Mouse (Mus musculus) neural tube, embryonic 15.5 days (tissue): ENCODE data around the gene Fnip1. TPM values are rescaled to one million over a fixed set of nuclear protein-coding genes. Genes with fewer than 3 reads are reported as not detected.
"Not testable (repeated sequence)": the region's sequence is repeated elsewhere in the genome, so short reads cannot be mapped to it uniquely, and the experiment has no call there.

ENCODE experiments used
- ATAC-seq: fragments of 200-750 bp; cut with Nextera tagmentation; 2 replicates; pipeline ENCODE4 v1.8.0; 2017; ENCODE audit warnings: mild to moderate bottlenecking, moderate TSS enrichment, moderate library complexity; ENCODE audit not compliant: low FRiP score
- H3K27ac ChIP-seq: fragments of 300-500 bp; sonication (generic); replicated peaks from 2 replicates; pipeline ENCODE4 v1.5.1; 2015; ENCODE audit warnings: mild to moderate bottlenecking, inconsistent platforms
- H3K27me3 ChIP-seq: fragments of 300-500 bp; sonication (generic); replicated peaks from 2 replicates; pipeline ENCODE4 v1.6.1; 2015; ENCODE audit warnings: inconsistent platforms
- H3K36me3 ChIP-seq: fragments of 300-500 bp; sonication (generic); 2 replicates; pipeline ENCODE4 v1.6.1; 2015; ENCODE audit warnings: inconsistent platforms
- H3K4me1 ChIP-seq: fragments of 300-500 bp; sonication (generic); 2 replicates; pipeline ENCODE4 v1.6.1; 2015; ENCODE audit warnings: inconsistent platforms
- H3K4me2 ChIP-seq: fragments of 300-500 bp; sonication (generic); 2 replicates; pipeline ENCODE4 v1.6.1; 2015; ENCODE audit warnings: inconsistent platforms, mild to moderate bottlenecking, moderate library complexity
- H3K4me3 ChIP-seq: fragments of 300-500 bp; sonication (generic); replicated peaks from 2 replicates; pipeline ENCODE4 v1.5.1; 2015; ENCODE audit warnings: mild to moderate bottlenecking, inconsistent platforms
- H3K9ac ChIP-seq: fragments of 300-500 bp; sonication (generic); replicated peaks from 2 replicates; pipeline ENCODE4 v1.6.1; 2015; ENCODE audit warnings: mild to moderate bottlenecking, inconsistent platforms
- H3K9me3 ChIP-seq: fragments of 300-500 bp; sonication (generic); replicated peaks from 2 replicates; pipeline ENCODE4 v1.6.1; 2016; ENCODE audit warnings: inconsistent platforms
- WGBS: fragments of 180-500 bp; shearing (Covaris S2); methylation state at CpG from one replicate; pipeline ENCODE4 v1.1.7; 2015; ENCODE audit warnings: mixed read lengths; 5-methylcytosine and 5-hydroxymethylcytosine counted together
- polyA plus RNA-seq: library from polyadenylated mRNA; unstranded; fragments of >200 nt; fragmentation: Nextera tagmentation; extraction: Ambion mirVana; gene quantifications from 2 replicates; pipeline ENCODE4 v1.2.1, GENCODE M21; 2015

The Fnip1 gene
- 9.0 and 9.2 TPM in 2 replicates for polyA plus RNA-seq

DNA sequence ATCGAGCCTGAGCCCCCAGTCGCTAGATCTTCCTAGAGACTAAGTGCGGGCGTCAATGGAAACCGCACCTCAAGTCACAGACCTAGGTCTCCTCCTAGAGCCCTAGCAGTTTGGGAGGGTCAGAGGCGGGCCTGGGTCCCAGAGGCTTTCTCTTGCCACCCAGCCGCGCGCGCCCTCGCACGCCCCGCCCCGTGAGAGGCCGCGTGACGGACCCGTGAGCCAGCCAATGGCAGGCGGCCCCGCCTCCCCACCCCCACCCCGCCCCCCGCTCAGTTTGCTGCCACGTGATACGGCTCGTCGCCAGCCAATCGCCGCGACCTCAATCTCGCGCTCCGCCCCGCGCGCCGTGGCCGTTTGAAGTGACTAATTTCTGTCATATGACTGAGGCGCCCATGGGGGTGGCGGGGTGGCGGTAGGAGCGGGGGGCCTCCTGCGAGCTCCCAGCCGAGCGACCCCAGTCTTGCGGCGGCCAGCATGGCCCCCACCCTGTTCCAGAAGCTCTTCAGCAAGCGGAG, at the start of gene Fnip1:
Gene Fnip1, plus strand, starts transcription at position 377 of the 515 bp plus-strand sequence.
- H3K4me1 ChIP-seq = peaks cover 28% of the 10 kb centered on the region
- under 1% methylated on average over 45 of the region's 47 CpGs for WGBS
- no peaks in the 10 kb centered on the region for H3K27me3 ChIP-seq
- H3K9ac ChIP-seq = peak within 1 kb of the TSS; percentile 86
- peak; percentile 98 for ATAC-seq
- no peaks in the 10 kb centered on the region for H3K9me3 ChIP-seq
- H3K4me3 ChIP-seq = peak within 1 kb of the TSS; percentile 97
- H3K4me2 ChIP-seq = peak within 1 kb of the TSS; percentile 67
- H3K36me3 ChIP-seq = no peaks in the 10 kb centered on the region
- H3K27ac ChIP-seq = peak within 1 kb of the TSS; percentile 86

GRCm38 (mm10) chr11:54390386-54390785, 47.6 kb upstream of the Fnip1 start:
- WGBS = 78% methylated on average over 8 of the region's 8 CpGs
- ATAC-seq = no peak
- no peaks in the 10 kb centered on the region for H3K9me3 ChIP-seq
- no peak overlapping the region for H3K9ac ChIP-seq
- no peaks in the 10 kb centered on the region for H3K27me3 ChIP-seq
- no peaks in the 10 kb centered on the region for H3K36me3 ChIP-seq
- no peak overlapping the region for H3K27ac ChIP-seq
- no peak overlapping the region for H3K4me2 ChIP-seq
- H3K4me1 ChIP-seq = no peaks in the 10 kb centered on the region
- no peak overlapping the region for H3K4me3 ChIP-seq

- H3K36me3 ChIP-seq = no peaks in the 10 kb centered on the region
- no peaks in the 10 kb centered on the region for H3K9me3 ChIP-seq
- no peak for ATAC-seq
- H3K27ac ChIP-seq = no peak overlapping the region
- no peak overlapping the region for H3K4me3 ChIP-seq
- no peaks in the 10 kb centered on the region for H3K27me3 ChIP-seq
- no peaks in the 10 kb centered on the region for H3K4me1 ChIP-seq
- WGBS = 92% methylated on average over 4 of the region's 4 CpGs
- H3K9ac ChIP-seq = no peak overlapping the region
- no peak overlapping the region for H3K4me2 ChIP-seq
Measured at GRCm38 (mm10) chr11:54391326-54391725, 46.7 kb upstream of the Fnip1 start.

DNA sequence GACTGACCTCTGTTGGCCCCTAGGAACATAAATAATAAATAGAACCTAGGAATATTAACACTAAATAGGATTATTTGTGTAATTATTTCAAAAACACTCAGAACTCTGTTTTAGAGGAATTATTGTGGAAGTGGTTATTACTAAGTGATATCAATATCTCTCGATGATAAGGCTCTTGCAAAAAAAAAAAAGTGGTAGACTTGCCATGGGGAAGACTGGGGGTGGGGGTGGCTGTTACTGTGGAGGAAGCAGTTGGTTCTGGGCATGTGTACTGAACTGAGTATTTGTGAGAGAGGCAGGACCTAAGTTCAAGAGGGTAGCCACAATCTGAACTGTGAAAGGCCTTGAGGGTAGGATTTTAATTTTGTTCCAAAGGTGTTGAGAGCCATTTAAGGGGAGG, 41.3 kb upstream of the Fnip1 start:
- Histone ChIP-seq H3K27ac (no peak overlapping the region), H3K4me2 (no peak overlapping the region), H3K4me3 (no peak overlapping the region), H3K4me1 (no peaks in the 10 kb centered on the region), H3K36me3 (no peaks in the 10 kb centered on the region), H3K27me3 (no peaks in the 10 kb centered on the region), H3K9ac (no peak overlapping the region), H3K9me3 (no peaks in the 10 kb centered on the region)
- ATAC-seq = no peak
- WGBS = 85% methylated on average over 1 of the region's 1 CpGs

GRCm38 (mm10) chr11:54398058-54398457, 39.9 kb upstream of the Fnip1 start:
- H3K9me3 ChIP-seq = no peaks in the 10 kb centered on the region
- H3K4me3 ChIP-seq = no peak overlapping the region
- 87% methylated on average over 4 of the region's 4 CpGs for WGBS
- H3K4me2 ChIP-seq = no peak overlapping the region
- H3K27ac ChIP-seq = no peak overlapping the region
- H3K9ac ChIP-seq = no peak overlapping the region
- no peaks in the 10 kb centered on the region for H3K36me3 ChIP-seq
- ATAC-seq = no peak
- H3K4me1 ChIP-seq = no peaks in the 10 kb centered on the region
- H3K27me3 ChIP-seq = no peaks in the 10 kb centered on the region

DNA sequence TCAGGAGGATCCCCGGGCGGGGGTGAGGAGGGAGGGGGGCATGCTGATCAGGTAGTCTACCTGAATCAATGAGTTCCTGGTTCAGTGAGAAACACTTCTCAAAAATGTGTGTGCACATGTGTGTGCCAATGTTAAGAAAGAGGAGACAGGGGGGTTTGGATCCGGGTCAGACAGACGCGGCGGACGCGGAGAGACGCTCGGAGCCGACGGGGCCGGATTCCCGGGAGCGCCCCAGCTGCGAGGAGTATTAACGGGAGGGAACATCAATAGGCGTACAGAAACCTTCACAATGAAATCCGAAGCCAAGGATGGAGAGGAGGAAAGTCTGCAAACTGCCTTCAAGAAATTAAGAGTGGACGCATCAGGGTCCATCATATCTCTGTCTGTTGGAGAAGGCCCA, 37.2 kb upstream of the Fnip1 start:
- H3K4me2 ChIP-seq, H3K27me3 ChIP-seq, H3K9ac ChIP-seq, H3K9me3 ChIP-seq, H3K36me3 ChIP-seq, H3K4me1 ChIP-seq, H3K4me3 ChIP-seq, H3K27ac ChIP-seq, ATAC-seq: not testable (repeated sequence)
- WGBS = 95% methylated on average over 20 of the region's 20 CpGs

- WGBS = 90% methylated on average over 4 of the region's 4 CpGs
- H3K9ac ChIP-seq = no peak overlapping the region
- no peak overlapping the region for H3K27ac ChIP-seq
- H3K9me3 ChIP-seq = no peaks in the 10 kb centered on the region
- no peak overlapping the region for H3K4me3 ChIP-seq
- no peaks in the 10 kb centered on the region for H3K4me1 ChIP-seq
- H3K27me3 ChIP-seq = no peaks in the 10 kb centered on the region
- no peak overlapping the region for H3K4me2 ChIP-seq
- H3K36me3 ChIP-seq = no peaks in the 10 kb centered on the region
- ATAC-seq = no peak
Measured at GRCm38 (mm10) chr11:54404885-54405284, 33.1 kb upstream of the Fnip1 start.

GRCm38 (mm10) chr11:54406930-54407546, 31.0 kb upstream of the Fnip1 start:
- no peak overlapping the region for H3K9ac ChIP-seq
- no peak overlapping the region for H3K4me2 ChIP-seq
- no peaks in the 10 kb centered on the region for H3K4me1 ChIP-seq
- WGBS = 91% methylated on average over 4 of the region's 4 CpGs
- no peaks in the 10 kb centered on the region for H3K36me3 ChIP-seq
- no peak overlapping the region for H3K4me3 ChIP-seq
- ATAC-seq = no peak
- no peaks in the 10 kb centered on the region for H3K9me3 ChIP-seq
- no peaks in the 10 kb centered on the region for H3K27me3 ChIP-seq
- H3K27ac ChIP-seq = no peak overlapping the region

- Histone ChIP-seq H3K4me3 (no peak overlapping the region), H3K9ac (no peak overlapping the region), H3K27me3 (no peaks in the 10 kb centered on the region), H3K4me1 (no peaks in the 10 kb centered on the region), H3K27ac (no peak overlapping the region), H3K9me3 (no peaks in the 10 kb centered on the region), H3K36me3 (no peaks in the 10 kb centered on the region), H3K4me2 (no peak overlapping the region)
- ATAC-seq = no peak
Measured at GRCm38 (mm10) chr11:54410612-54411011, 27.4 kb upstream of the Fnip1 start.

DNA sequence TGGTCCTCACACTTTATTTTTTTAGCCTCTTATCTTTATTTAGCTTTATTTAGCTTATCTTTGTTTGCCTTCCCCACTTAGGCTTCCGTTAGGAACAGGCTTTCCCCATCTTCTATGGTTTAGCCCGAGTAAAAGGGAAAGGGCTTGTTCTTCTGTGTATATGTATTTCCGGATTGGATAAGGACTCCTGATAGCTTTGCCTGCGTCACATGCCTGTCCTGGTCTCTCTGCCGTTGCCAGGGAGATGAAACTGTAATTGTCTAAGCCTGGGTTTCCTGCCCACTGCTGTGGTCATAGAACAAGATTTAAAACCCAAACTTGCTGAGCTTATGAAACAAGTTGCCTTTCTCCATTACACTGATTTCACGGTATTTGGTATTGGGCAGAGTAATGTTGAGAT, 25.0 kb upstream of the Fnip1 start:
- H3K36me3 ChIP-seq = no peaks in the 10 kb centered on the region
- peak overlapping the region; percentile 38 for H3K4me2 ChIP-seq
- no peak for ATAC-seq
- no peak overlapping the region for H3K9ac ChIP-seq
- WGBS = 25% methylated on average over 6 of the region's 6 CpGs
- no peak overlapping the region for H3K4me3 ChIP-seq
- no peak overlapping the region for H3K27ac ChIP-seq
- no peaks in the 10 kb centered on the region for H3K4me1 ChIP-seq
- H3K9me3 ChIP-seq = no peaks in the 10 kb centered on the region
- H3K27me3 ChIP-seq = no peaks in the 10 kb centered on the region

DNA sequence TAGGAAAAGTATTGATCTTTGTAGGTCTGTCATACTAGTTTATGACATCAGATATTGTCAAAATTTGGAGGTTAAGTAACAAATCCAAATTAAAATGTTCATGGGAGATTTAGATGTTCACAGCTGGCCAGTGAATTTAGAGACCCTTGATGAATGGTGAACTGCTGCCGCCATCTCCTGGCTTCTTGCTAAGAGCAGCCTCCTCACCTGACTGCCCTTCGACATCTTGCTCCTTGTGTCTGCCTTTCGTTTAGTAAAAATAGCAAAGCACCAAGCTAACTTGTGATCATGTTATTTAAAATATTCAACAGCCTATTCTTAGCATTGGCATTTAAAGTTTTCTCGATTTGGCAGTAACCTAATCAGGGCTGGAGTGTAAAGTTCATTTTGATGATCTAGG, 15.0 kb upstream of the Fnip1 start:
- H3K4me2 ChIP-seq = no peak overlapping the region
- WGBS = 83% methylated on average over 4 of the region's 4 CpGs
- no peak overlapping the region for H3K27ac ChIP-seq
- H3K4me3 ChIP-seq = no peak overlapping the region
- no peak overlapping the region for H3K9ac ChIP-seq
- ATAC-seq = no peak
- H3K9me3 ChIP-seq = no peaks in the 10 kb centered on the region
- H3K27me3 ChIP-seq = no peaks in the 10 kb centered on the region
- H3K4me1 ChIP-seq = no peaks in the 10 kb centered on the region
- no peaks in the 10 kb centered on the region for H3K36me3 ChIP-seq

- no peak for ATAC-seq
- 87% methylated on average over 5 of the region's 5 CpGs for WGBS
- Histone ChIP-seq H3K9ac (no peak overlapping the region), H3K4me2 (no peak overlapping the region), H3K4me1 (peaks cover 5% of the 10 kb centered on the region), H3K36me3 (no peaks in the 10 kb centered on the region), H3K4me3 (no peak overlapping the region), H3K9me3 (no peaks in the 10 kb centered on the region), H3K27me3 (no peaks in the 10 kb centered on the region), H3K27ac (no peak overlapping the region)
Measured at GRCm38 (mm10) chr11:54426267-54426666, 11.7 kb upstream of the Fnip1 start.
